Mouse (Mus musculus) embryonic fibroblast, embryonic 13.5 days (primary cell): Measurements from ENCODE around the gene Gm20388. TPM values are rescaled to one million over a fixed set of nuclear protein-coding genes. Genes with fewer than 3 reads are reported as not detected.

Experiments
- H3K27ac ChIP-seq: 2 replicates; pipeline ENCODE4 v1.5.1; 2012; ENCODE audit warnings: low read length, control low read depth, inconsistent platforms; ENCODE audit not compliant: insufficient read depth
- H3K4me1 ChIP-seq: 2 replicates; pipeline ENCODE4 v1.6.1; 2011; ENCODE audit warnings: low read length; ENCODE audit not compliant: control insufficient read depth, insufficient read depth
- H3K4me3 ChIP-seq: 2 replicates; pipeline ENCODE4 v1.5.1; 2011; ENCODE audit warnings: mild to moderate bottlenecking, control low read depth, low read length; ENCODE audit not compliant: insufficient read depth
- CTCF ChIP-seq: IDR thresholded peaks from 2 replicates; pipeline ENCODE4 v1.5.1; 2011; ENCODE audit warnings: mild to moderate bottlenecking, control low read depth, low read length, moderate library complexity, borderline replicate concordance; ENCODE audit not compliant: insufficient read depth
- POLR2A ChIP-seq: IDR thresholded peaks from 2 replicates; pipeline ENCODE4 v1.6.1; 2011; ENCODE audit warnings: low read depth, mild to moderate bottlenecking, control low read depth, low read length, moderate library complexity
- polyA plus RNA-seq: library from polyadenylated mRNA; stranded (reverse); fragments of >200 nt; gene quantifications from 2 replicates; pipeline ENCODE4 v1.2.4, GENCODE M21; 2011; ENCODE audit warnings: low read depth; ENCODE audit not compliant: missing spikeins, insufficient read length

Gm20388 gene
- polyA plus RNA-seq, 1 experiment, result 82.8 TPM

GRCm38 (mm10) chr8:120804741-120805140, 894.1 kb downstream of the Gm20388 start:
- no peak overlapping the region for H3K27ac ChIP-seq
- TF ChIP-seq CTCF (no peak), POLR2A (no peak)
- no peak overlapping the region for H3K4me3 ChIP-seq
- no peaks in the 10 kb centered on the region for H3K4me1 ChIP-seq

GRCm38 (mm10) chr8:120806780-120807264, 896.2 kb downstream of the Gm20388 start:
- Histone ChIP-seq H3K27ac (no peak overlapping the region), H3K4me1 (no peaks in the 10 kb centered on the region), H3K4me3 (no peak overlapping the region)
- no peak for TF ChIP-seq POLR2A
- TF ChIP-seq CTCF, result no peak

GRCm38 (mm10) chr8:120807719-120808118, 897.1 kb downstream of the Gm20388 start:
- H3K4me1 ChIP-seq, result no peaks in the 10 kb centered on the region
- TF ChIP-seq POLR2A (no peak), CTCF (0 out of 2 replicates have a peak, but pooled peaks have one; percentile 8)
- no peak overlapping the region for H3K4me3 ChIP-seq
- H3K27ac ChIP-seq, result no peak overlapping the region

GRCm38 (mm10) chr8:120809050-120809449, 898.4 kb downstream of the Gm20388 start:
- H3K27ac ChIP-seq, result no peak overlapping the region
- no peaks in the 10 kb centered on the region for H3K4me1 ChIP-seq
- H3K4me3 ChIP-seq, result no peak overlapping the region
- TF ChIP-seq POLR2A (no peak), CTCF (no peak)

GRCm38 (mm10) chr8:120811953-120812352, 901.3 kb downstream of the Gm20388 start:
- no peak for TF ChIP-seq CTCF
- no peak for TF ChIP-seq POLR2A
- no peak overlapping the region for H3K4me3 ChIP-seq
- no peak overlapping the region for H3K27ac ChIP-seq
- H3K4me1 ChIP-seq, result no peaks in the 10 kb centered on the region

- no peak overlapping the region for H3K4me3 ChIP-seq
- H3K4me1 ChIP-seq, result no peaks in the 10 kb centered on the region
- no peak for TF ChIP-seq CTCF
- no peak for TF ChIP-seq POLR2A
- H3K27ac ChIP-seq, result no peak overlapping the region
These were observed 902.4 kb downstream of the Gm20388 start for GRCm38 (mm10) chr8:120813028-120813427.

- TF ChIP-seq POLR2A, result no peak
- TF ChIP-seq CTCF, result no peak
- no peak overlapping the region for H3K4me3 ChIP-seq
- no peak overlapping the region for H3K27ac ChIP-seq
- H3K4me1 ChIP-seq, result no peaks in the 10 kb centered on the region
These were observed 903.2 kb downstream of the Gm20388 start for GRCm38 (mm10) chr8:120813839-120814238.

GRCm38 (mm10) chr8:120816371-120816770, 905.7 kb downstream of the Gm20388 start:
- Histone ChIP-seq H3K27ac (no peak overlapping the region), H3K4me3 (no peak overlapping the region), H3K4me1 (no peaks in the 10 kb centered on the region)
- TF ChIP-seq CTCF, result no peak
- TF ChIP-seq POLR2A, result no peak

- H3K4me3 ChIP-seq, result no peak overlapping the region
- TF ChIP-seq CTCF (no peak), POLR2A (no peak)
- H3K27ac ChIP-seq, result no peak overlapping the region
- no peaks in the 10 kb centered on the region for H3K4me1 ChIP-seq
These were observed 909.3 kb downstream of the Gm20388 start for GRCm38 (mm10) chr8:120819906-120820305.

- Histone ChIP-seq H3K4me1 (no peaks in the 10 kb centered on the region), H3K4me3 (no peak overlapping the region), H3K27ac (no peak overlapping the region)
- TF ChIP-seq POLR2A (no peak), CTCF (0 out of 2 replicates have a peak, but pooled peaks have one; percentile 30)
These were observed 910.9 kb downstream of the Gm20388 start for GRCm38 (mm10) chr8:120821399-120822170.

- H3K4me3 ChIP-seq, result no peak overlapping the region
- no peak overlapping the region for H3K27ac ChIP-seq
- no peaks in the 10 kb centered on the region for H3K4me1 ChIP-seq
- no peak for TF ChIP-seq CTCF
- TF ChIP-seq POLR2A, result no peak
These were observed 912.7 kb downstream of the Gm20388 start for GRCm38 (mm10) chr8:120823331-120823730.
